Mouse (Mus musculus): ENCODE results near the gene Stap1. TPM values are rescaled to one million over a fixed set of nuclear protein-coding genes. Genes with fewer than 3 reads are reported as not detected.

Stap1 gene
- total RNA-seq, 2 experiments from 2014 or later, result 27.0 to 69.1 TPM

DNA sequence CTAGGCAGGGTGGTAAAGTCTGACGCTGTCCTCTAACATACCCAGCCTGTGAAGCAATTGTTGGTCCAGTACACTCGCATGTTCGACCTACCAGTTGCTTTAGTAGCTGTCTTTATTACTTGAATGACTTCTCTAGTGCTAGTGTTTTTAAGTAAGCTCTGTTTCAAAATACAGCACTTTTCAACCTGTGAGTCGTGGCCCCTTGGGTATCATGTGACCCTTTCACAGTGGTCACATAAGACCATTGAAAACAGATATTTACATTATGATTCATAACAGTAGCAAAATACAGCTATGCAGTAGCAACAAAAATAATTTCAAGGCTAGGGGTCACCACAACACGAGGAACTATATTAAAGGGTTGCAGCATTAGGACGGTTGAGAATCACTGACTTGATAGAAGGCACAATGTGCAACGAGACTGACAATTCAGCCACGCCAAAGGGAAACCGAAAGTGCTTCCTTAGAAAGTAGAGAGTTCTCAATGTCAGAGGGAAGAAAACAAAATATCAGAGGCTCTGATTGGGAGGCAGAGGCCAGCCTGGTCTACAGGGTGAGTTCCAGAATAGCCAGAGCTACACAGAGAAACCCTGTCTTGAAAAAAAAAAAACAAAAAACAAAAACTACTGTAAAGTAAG lies 47.0 kb downstream of the Stap1 start:
- ATAC-seq (replicated peaks; ENCODE audit: poor library complexity), result peak; percentile 52; the same call in 1 of the 2 replicates

GRCm38 (mm10) chr5:86128749-86129148 lies 57.2 kb downstream of the Stap1 start:
- ATAC-seq (replicated peaks; ENCODE audit: poor library complexity), result no peak

GRCm38 (mm10) chr5:86129828-86130227 lies 58.3 kb downstream of the Stap1 start:
- ATAC-seq (replicated peaks; ENCODE audit: poor library complexity), result peak; percentile 58; the same call in 1 of the 2 replicates

Other genes with a start within 250 kb of the Stap1 start
- gene Cenpc1, start 6.2 kb upstream of the Stap1 start, total RNA-seq (2015), result 47.2 and 55.1 TPM in 2 replicates
- gene Cenpc1, start 6.2 kb upstream of the Stap1 start, total RNA-seq (2017), result 39.5 and 50.5 TPM in 2 replicates
- gene Uba6, start 101.1 kb downstream of the Stap1 start, total RNA-seq (2015), result 25.9 and 31.5 TPM in 2 replicates
- 16.2 and 21.2 TPM in 2 replicates for gene Uba6, start 101.1 kb downstream of the Stap1 start, total RNA-seq (2017)
- gene Gnrhr, start 126.2 kb downstream of the Stap1 start, total RNA-seq (2015), result not detected in 2 replicates
- gene Gnrhr, start 126.2 kb downstream of the Stap1 start, total RNA-seq (2017), result not detected in 2 replicates
- gene Tmprss11c, start 217.6 kb downstream of the Stap1 start, total RNA-seq (2015), result not detected in 2 replicates
- not detected in 2 replicates for gene Tmprss11c, start 217.6 kb downstream of the Stap1 start, total RNA-seq (2017)

Data from megakaryocyte progenitor cell, adult 5-6 weeks (primary cell).